Mouse (Mus musculus) heart, embryonic 10.5 days (tissue): Measurements from ENCODE around the gene Scaf8. TPM values are rescaled to one million over a fixed set of nuclear protein-coding genes. Genes with fewer than 3 reads are reported as not detected.

Experiments used
- DNase-seq: peaks from one replicate; pipeline ENCODE4 v3.0.0-alpha.2; 2017; ENCODE audit warnings: low spot score
- H3K27ac ChIP-seq: fragments of 300-500 bp; sonication (generic); 2 replicates; pipeline ENCODE4 v1.5.1; 2016; ENCODE audit warnings: mild to moderate bottlenecking
- H3K27me3 ChIP-seq: fragments of 300-500 bp; sonication (generic); 2 replicates; pipeline ENCODE4 v1.6.1; 2016; ENCODE audit warnings: mild to moderate bottlenecking; ENCODE audit not compliant: poor library complexity, insufficient read depth, severe bottlenecking
- H3K36me3 ChIP-seq: fragments of 300-500 bp; sonication (generic); 2 replicates; pipeline ENCODE4 v1.6.1; 2016; ENCODE audit warnings: mild to moderate bottlenecking, moderate library complexity
- H3K4me1 ChIP-seq: fragments of 300-500 bp; sonication (generic); 2 replicates; pipeline ENCODE4 v1.6.1; 2016; ENCODE audit warnings: mild to moderate bottlenecking
- H3K4me3 ChIP-seq: fragments of 300-500 bp; sonication (generic); 2 replicates; pipeline ENCODE4 v1.5.1; 2016; ENCODE audit warnings: mild to moderate bottlenecking, moderate library complexity
- H3K9me3 ChIP-seq: fragments of 300-500 bp; sonication (generic); 2 replicates; pipeline ENCODE4 v1.6.1; 2016; ENCODE audit warnings: mild to moderate bottlenecking, moderate library complexity
- WGBS: fragments of 180-500 bp; shearing (Covaris S2); methylation state at CpG from one replicate; pipeline ENCODE4 v1.1.7; 2016; 5-methylcytosine and 5-hydroxymethylcytosine counted together
- polyA plus RNA-seq: library from polyadenylated mRNA; unstranded; fragments of >200 nt; fragmentation: Nextera tagmentation; extraction: Ambion mirVana; gene quantifications from 2 replicates; pipeline ENCODE4 v1.2.1, GENCODE M21; 2016

Gene Scaf8
- polyA plus RNA-seq, 1 experiment from 2014 or later: 21.1 TPM

- no peaks in the 10 kb centered on the region for H3K27me3 ChIP-seq
- peaks cover 15% of the 10 kb centered on the region for H3K4me1 ChIP-seq
- H3K4me3 ChIP-seq: no peak overlapping the region
- peak; percentile 27 for DNase-seq
- peaks cover 30% of the 10 kb centered on the region for H3K36me3 ChIP-seq
- H3K27ac ChIP-seq: no peak overlapping the region
- WGBS: 81% methylated on average over 4 of the region's 4 CpGs
- no peaks in the 10 kb centered on the region for H3K9me3 ChIP-seq
These were observed 89.1 kb downstream of the Scaf8 start for GRCm38 (mm10) chr17:3203916-3204315.

GRCm38 (mm10) chr17:3204826-3205405 is 90.1 kb downstream of the Scaf8 start:
- 87% methylated on average over 7 of the region's 7 CpGs for WGBS
- H3K27ac ChIP-seq: no peak overlapping the region
- H3K4me1 ChIP-seq: peaks cover 15% of the 10 kb centered on the region
- no peaks in the 10 kb centered on the region for H3K27me3 ChIP-seq
- no peak overlapping the region for H3K4me3 ChIP-seq
- H3K9me3 ChIP-seq: no peaks in the 10 kb centered on the region
- peaks cover 28% of the 10 kb centered on the region for H3K36me3 ChIP-seq
- peak; percentile 22 for DNase-seq

- Histone ChIP-seq H3K4me1 (peaks cover 15% of the 10 kb centered on the region), H3K27ac (peak overlapping the region; percentile 57; the same call in 1 of the 2 replicates), H3K4me3 (no peak overlapping the region), H3K36me3 (0 out of 2 replicates have a peak, but pooled peaks cover 10% of the 10 kb centered on the region), H3K27me3 (no peaks in the 10 kb centered on the region), H3K9me3 (no peaks in the 10 kb centered on the region)
- WGBS: 33% methylated on average over 2 of the region's 2 CpGs
- DNase-seq: peak; percentile 73
These were observed 92.0 kb downstream of the Scaf8 start for GRCm38 (mm10) chr17:3206527-3207398.

- 0 out of 2 replicates have a peak, but pooled peaks cover 10% of the 10 kb centered on the region for H3K36me3 ChIP-seq
These were observed 92.9 kb downstream of the Scaf8 start for GRCm38 (mm10) chr17:3207529-3208240.

GRCm38 (mm10) chr17:3208471-3208870 is 93.7 kb downstream of the Scaf8 start:
- WGBS: 93% methylated on average over 1 of the region's 1 CpGs
- Histone ChIP-seq H3K36me3 (peaks cover 15% of the 10 kb centered on the region), H3K27me3 (no peaks in the 10 kb centered on the region), H3K9me3 (no peaks in the 10 kb centered on the region), H3K4me1 (peaks cover 15% of the 10 kb centered on the region), H3K4me3 (no peak overlapping the region), H3K27ac (no peak overlapping the region)
- peak; percentile 3 for DNase-seq

More at GRCm38 (mm10) chr17:3207529-3208240, 92.9 kb downstream of the Scaf8 start:
- H3K4me1 ChIP-seq: peaks cover 15% of the 10 kb centered on the region
- H3K27me3 ChIP-seq: no peaks in the 10 kb centered on the region
- WGBS: 86% methylated on average over 6 of the region's 6 CpGs
- no peak overlapping the region for H3K27ac ChIP-seq
- no peak overlapping the region for H3K4me3 ChIP-seq
- peak; percentile 71 for DNase-seq
- no peaks in the 10 kb centered on the region for H3K9me3 ChIP-seq

GRCm38 (mm10) chr17:3209581-3209980 is 94.8 kb downstream of the Scaf8 start:
- Histone ChIP-seq H3K4me1 (peaks cover 9% of the 10 kb centered on the region), H3K27me3 (no peaks in the 10 kb centered on the region), H3K9me3 (no peaks in the 10 kb centered on the region), H3K4me3 (no peak overlapping the region), H3K27ac (no peak overlapping the region), H3K36me3 (peaks cover 16% of the 10 kb centered on the region)
- DNase-seq: no peak
- WGBS: 90% methylated on average over 4 of the region's 4 CpGs

GRCm38 (mm10) chr17:3210134-3210533 is 95.4 kb downstream of the Scaf8 start:
- Histone ChIP-seq H3K36me3 (peaks cover 15% of the 10 kb centered on the region), H3K4me3 (no peak overlapping the region), H3K4me1 (peaks cover 9% of the 10 kb centered on the region), H3K9me3 (no peaks in the 10 kb centered on the region), H3K27me3 (no peaks in the 10 kb centered on the region), H3K27ac (no peak overlapping the region)
- 95% methylated on average over 5 of the region's 5 CpGs for WGBS
- DNase-seq: no peak

GRCm38 (mm10) chr17:3212105-3212504 is 97.3 kb downstream of the Scaf8 start:
- Histone ChIP-seq H3K27ac (no peak overlapping the region), H3K9me3 (no peaks in the 10 kb centered on the region), H3K36me3 (peaks cover 22% of the 10 kb centered on the region), H3K4me1 (no peaks in the 10 kb centered on the region), H3K4me3 (no peak overlapping the region), H3K27me3 (no peaks in the 10 kb centered on the region)
- WGBS: 87% methylated on average over 4 of the region's 4 CpGs
- no peak for DNase-seq

- Histone ChIP-seq H3K36me3 (peaks cover 22% of the 10 kb centered on the region), H3K9me3 (no peaks in the 10 kb centered on the region)
These were observed 98.1 kb downstream of the Scaf8 start for GRCm38 (mm10) chr17:3212886-3213285.

GRCm38 (mm10) chr17:3214852-3215251 is 100.1 kb downstream of the Scaf8 start:
- no peak overlapping the region for H3K27ac ChIP-seq
- H3K27me3 ChIP-seq: no peaks in the 10 kb centered on the region
- peaks cover 22% of the 10 kb centered on the region for H3K36me3 ChIP-seq
- peak; percentile 66 for DNase-seq
- no peaks in the 10 kb centered on the region for H3K9me3 ChIP-seq
- no peak overlapping the region for H3K4me3 ChIP-seq
- no peaks in the 10 kb centered on the region; the same call in 1 of the 2 replicates for H3K4me1 ChIP-seq
- WGBS: 86% methylated on average over 2 of the region's 2 CpGs

More at GRCm38 (mm10) chr17:3212886-3213285, 98.1 kb downstream of the Scaf8 start:
- 94% methylated on average over 10 of the region's 10 CpGs for WGBS
- H3K4me1 ChIP-seq: no peaks in the 10 kb centered on the region
- peak; percentile 69 for DNase-seq
- H3K27me3 ChIP-seq: no peaks in the 10 kb centered on the region
- no peak overlapping the region for H3K4me3 ChIP-seq
- no peak overlapping the region for H3K27ac ChIP-seq

- peak; percentile 50 for DNase-seq
- Histone ChIP-seq H3K27ac (no peak overlapping the region), H3K4me1 (peaks cover 8% of the 10 kb centered on the region; the same call in 1 of the 2 replicates), H3K9me3 (no peaks in the 10 kb centered on the region), H3K27me3 (no peaks in the 10 kb centered on the region), H3K4me3 (no peak overlapping the region), H3K36me3 (peaks cover 22% of the 10 kb centered on the region)
- WGBS: 84% methylated on average over 5 of the region's 5 CpGs
These were observed 102.3 kb downstream of the Scaf8 start for GRCm38 (mm10) chr17:3217023-3217422.

- peak; percentile 4 for DNase-seq
- Histone ChIP-seq H3K9me3 (no peaks in the 10 kb centered on the region), H3K27ac (no peak overlapping the region), H3K36me3 (peaks cover 15% of the 10 kb centered on the region), H3K4me3 (no peak overlapping the region), H3K27me3 (no peaks in the 10 kb centered on the region), H3K4me1 (peaks cover 11% of the 10 kb centered on the region; the same call in 1 of the 2 replicates)
- WGBS: 91% methylated on average over 7 of the region's 7 CpGs
These were observed 103.6 kb downstream of the Scaf8 start for GRCm38 (mm10) chr17:3218364-3218763.
